Mouse (Mus musculus) liver, embryonic 14.5 days (tissue): ENCODE measurements at regions not wholly inside any gene's neighbourhood (a gene's known extent, or its start where the extent isn't known, plus 50 kb on each side); places are given as distances from the start of the nearest gene placed in this dataset.

ENCODE experiments used
- CTCF ChIP-seq: IDR thresholded peaks from 2 replicates; pipeline ENCODE4 v1.5.1; 2016; ENCODE audit warnings: antibody characterized with exemption, low read depth, control low read depth
- EP300 ChIP-seq: IDR thresholded peaks from 2 replicates; pipeline ENCODE4 v1.6.1; 2016; ENCODE audit warnings: antibody characterized with exemption, low read depth

DNA sequence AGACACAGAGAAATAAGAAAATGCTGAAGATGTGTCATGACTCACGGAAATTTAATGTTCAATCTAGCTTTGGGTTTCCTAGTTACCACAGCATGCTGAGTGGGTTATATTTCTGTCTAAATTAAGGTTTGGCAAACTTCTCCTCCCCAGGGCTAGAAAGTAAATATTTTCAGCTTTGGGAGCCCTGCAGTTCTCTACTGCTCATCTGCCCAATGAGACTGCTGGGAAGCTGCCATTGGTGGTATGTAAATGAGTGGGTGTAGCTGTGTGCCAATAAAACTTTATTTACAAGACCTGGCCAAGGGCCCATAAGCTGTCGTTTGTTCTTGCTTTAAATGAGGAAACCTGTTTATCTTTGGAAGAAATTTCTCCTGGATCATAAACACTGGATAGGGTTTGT lies 1189.3 kb upstream of the A1bg start:
- TF ChIP-seq CTCF (no peak), EP300 (no peak)
